Mouse (Mus musculus) liver, postnatal 0 days (tissue): ENCODE measurements around the gene Erlin1.

Experiments used
- CTCF ChIP-seq: sonication (generic); IDR thresholded peaks from 2 replicates; pipeline ENCODE4 v1.5.1; 2016; ENCODE audit warnings: antibody characterized with exemption, low read depth
- EP300 ChIP-seq: IDR thresholded peaks from 2 replicates; pipeline ENCODE4 v1.6.1; 2016; ENCODE audit warnings: antibody characterized with exemption, low read depth, mild to moderate bottlenecking

GRCm38 (mm10) chr19:44013862-44014261 lies 55.7 kb downstream of the Erlin1 start:
- TF ChIP-seq CTCF, result no peak
- TF ChIP-seq EP300, result no peak
